Mouse (Mus musculus) T-cell, adult 2 months (primary cell): Measurements from ENCODE around the gene Gm10762.
A peak's percentile ranks its signal among the peaks of the same experiment; 100 is the strongest.

ENCODE experiments used
- DNase-seq: peaks from one replicate; pipeline ENCODE4 v3.0.0; 2022; ENCODE audit warnings: low spot score

Gene Gm10762

GRCm38 (mm10) chr2:128967661-128968441, at the start of gene Gm10762:
TSS of gene Gm10762 (minus strand) at chr2:128967725.
- peak; percentile 50 for DNase-seq

GRCm38 (mm10) chr2:129008867-129009266, 41.3 kb upstream of the Gm10762 start:
- peak; percentile 13 for DNase-seq

- DNase-seq, result no peak
These were observed 38.7 kb upstream of the Gm10762 start for GRCm38 (mm10) chr2:129006194-129006749.

- DNase-seq, result no peak
These were observed 37.3 kb upstream of the Gm10762 start for GRCm38 (mm10) chr2:129004872-129005271.

GRCm38 (mm10) chr2:128984746-128985145, 17.2 kb upstream of the Gm10762 start:
- DNase-seq, result no peak

- DNase-seq, result no peak
These were observed 8.0 kb upstream of the Gm10762 start for GRCm38 (mm10) chr2:128975572-128975971.

GRCm38 (mm10) chr2:128972301-128972700, 4.8 kb upstream of the Gm10762 start:
- DNase-seq, result no peak

GRCm38 (mm10) chr2:128968475-128969083, 1.1 kb upstream of the Gm10762 start:
- no peak for DNase-seq

GRCm38 (mm10) chr2:128966641-128967580, 614 bp downstream of the Gm10762 start, which contains the start of gene Zc3h6:
TSS of gene Zc3h6 (plus strand) at chr2:128967402.
- peak; percentile 97 for DNase-seq

- DNase-seq, result no peak
These were observed 1.3 kb downstream of the Gm10762 start for GRCm38 (mm10) chr2:128966236-128966635.

- DNase-seq, result no peak
These were observed 1.9 kb downstream of the Gm10762 start for GRCm38 (mm10) chr2:128965505-128966105.

GRCm38 (mm10) chr2:128954186-128954585, 13.3 kb downstream of the Gm10762 start:
- no peak for DNase-seq

- DNase-seq, result peak; percentile 48
These were observed 19.4 kb downstream of the Gm10762 start for GRCm38 (mm10) chr2:128947962-128948588.

- peak; percentile 96 for DNase-seq
These were observed 23.7 kb downstream of the Gm10762 start, which contains the start of gene Zc3h8 for GRCm38 (mm10) chr2:128943538-128944528. TSS of gene Zc3h8 (minus strand) at chr2:128944077.

- no peak for DNase-seq
These were observed 31.3 kb downstream of the Gm10762 start for GRCm38 (mm10) chr2:128936256-128936655.

GRCm38 (mm10) chr2:128930704-128931103, 36.8 kb downstream of the Gm10762 start:
- no peak for DNase-seq

- DNase-seq, result peak; percentile 3
These were observed 39.1 kb downstream of the Gm10762 start for GRCm38 (mm10) chr2:128928446-128928845.

- no peak for DNase-seq
These were observed 42.7 kb downstream of the Gm10762 start for GRCm38 (mm10) chr2:128924799-128925198.
